Mouse (Mus musculus) adrenal gland, adult 18-20 months (tissue): ENCODE data around the gene Slc22a3. TPM values are rescaled to one million over a fixed set of nuclear protein-coding genes. Genes with fewer than 3 reads are reported as not detected.

Experiments used
- DNase-seq, 2 experiments: peaks; one replicate each; pipeline ENCODE4 v3.0.0; 2021 to 2022; ENCODE audit warnings: low spot score in 2 of 2
- total RNA-seq, 2 experiments: library from RNA; stranded (reverse); gene quantifications; 1 replicate in 1 of 2; 2 replicates in 1 of 2; pipeline ENCODE4 v1.2.3; 2021

Gene Slc22a3
- total RNA-seq, 2 experiments from 2014 or later, result 4.5 to 18.4 TPM

DNA sequence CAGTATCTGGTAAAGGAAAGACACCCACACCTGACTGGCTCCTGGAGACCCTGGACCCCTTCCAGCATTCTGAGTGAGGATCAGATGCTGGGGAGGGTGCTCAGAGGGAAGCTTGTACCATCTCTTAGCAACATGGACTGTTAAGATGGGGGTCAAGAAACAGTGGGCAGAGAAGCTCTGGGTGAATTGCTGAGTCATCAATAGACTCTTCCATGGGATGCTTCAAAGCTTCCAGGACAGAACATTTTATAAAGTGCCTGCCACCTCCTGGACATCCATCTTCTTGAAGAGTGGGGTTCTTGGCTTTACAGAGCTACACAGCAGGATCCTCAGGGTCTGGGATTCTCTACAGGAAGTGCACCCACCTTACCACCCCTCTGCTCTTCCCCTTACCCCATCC lies 35.0 kb downstream of the Slc22a3 start:
- DNase-seq, result no peak

DNA sequence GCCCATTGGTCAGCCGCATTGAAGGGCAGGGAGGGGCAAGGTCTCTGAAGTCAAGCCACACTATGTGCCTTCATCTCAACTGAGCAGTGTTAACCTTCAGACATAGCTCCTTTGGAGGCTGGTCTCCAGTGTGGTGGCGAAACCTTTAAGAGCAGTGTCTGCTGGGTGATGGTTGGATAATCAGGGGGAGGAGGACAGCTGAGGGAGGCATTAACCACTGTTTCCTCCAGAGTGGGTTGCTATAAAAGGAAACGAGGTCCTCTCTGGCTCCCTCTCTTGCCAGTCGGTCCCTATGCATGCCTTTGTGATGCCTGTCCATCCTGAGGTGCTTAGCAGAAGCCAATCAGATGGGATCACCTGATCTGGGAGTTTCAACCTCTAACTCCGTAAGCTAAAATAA lies 38.8 kb downstream of the Slc22a3 start:
- no peak for DNase-seq

DNA sequence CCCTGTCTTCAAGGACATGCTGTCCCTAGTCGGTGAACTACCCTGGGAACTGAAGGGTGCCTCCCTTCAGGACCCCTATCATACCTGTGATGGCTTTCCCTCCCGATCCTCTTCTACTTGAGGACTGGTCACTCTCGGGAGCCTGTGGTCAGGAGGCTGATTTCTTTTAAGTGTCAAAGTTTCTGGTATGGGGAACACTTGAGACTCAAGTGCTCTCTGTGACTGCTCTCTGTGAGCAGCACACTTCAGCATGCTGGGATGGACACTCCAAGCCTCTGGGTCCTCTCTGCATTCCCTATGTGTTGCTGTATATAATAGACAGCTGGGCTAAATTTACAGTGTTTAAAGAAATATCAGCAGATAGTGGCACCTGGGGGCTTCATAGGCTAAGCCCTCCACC lies 39.9 kb downstream of the Slc22a3 start:
- no peak for DNase-seq

DNA sequence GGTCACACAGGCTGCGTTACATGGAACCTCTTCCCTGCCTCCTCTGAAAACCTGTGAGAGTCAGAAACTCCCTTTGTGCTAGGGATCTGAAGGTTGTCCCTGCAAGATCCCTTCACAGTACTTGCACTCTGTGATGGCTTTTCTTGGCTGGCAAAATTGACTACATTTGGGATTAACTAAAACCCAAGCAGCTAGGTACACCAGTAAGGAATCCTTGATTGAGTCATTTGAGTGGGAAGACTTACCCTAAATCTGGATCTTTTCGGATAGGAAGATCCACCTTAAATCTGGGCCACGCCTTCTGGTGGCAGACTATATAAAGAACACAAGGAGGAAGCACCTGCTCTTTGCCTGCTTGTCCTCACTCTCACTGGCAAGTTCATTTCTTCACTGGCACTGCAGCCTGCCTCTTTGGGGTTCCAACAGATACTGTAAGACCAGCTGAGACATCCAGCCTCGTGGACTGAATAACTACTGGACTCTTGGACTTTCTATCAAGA lies 41.0 kb downstream of the Slc22a3 start:
- no peak for DNase-seq

DNA sequence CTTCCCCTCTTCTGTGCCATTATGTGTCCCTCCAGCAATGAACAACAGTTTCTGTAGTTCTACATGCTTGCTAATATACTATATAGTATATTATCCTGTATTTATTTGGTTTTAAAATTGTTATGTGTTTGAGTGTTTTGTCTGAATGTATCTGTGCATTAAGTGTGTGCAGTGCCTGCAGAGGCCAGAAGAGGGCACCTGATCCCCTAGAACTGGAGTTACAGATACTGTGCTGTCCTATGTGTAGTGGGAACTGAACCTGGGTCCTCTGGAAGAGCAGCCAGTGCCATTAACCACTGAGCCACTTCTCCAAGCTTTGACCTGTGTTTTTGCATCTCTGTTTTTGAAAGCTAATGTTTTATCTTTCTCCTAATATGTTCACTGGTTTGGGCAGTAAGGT lies 46.3 kb downstream of the Slc22a3 start:
- no peak for DNase-seq

DNA sequence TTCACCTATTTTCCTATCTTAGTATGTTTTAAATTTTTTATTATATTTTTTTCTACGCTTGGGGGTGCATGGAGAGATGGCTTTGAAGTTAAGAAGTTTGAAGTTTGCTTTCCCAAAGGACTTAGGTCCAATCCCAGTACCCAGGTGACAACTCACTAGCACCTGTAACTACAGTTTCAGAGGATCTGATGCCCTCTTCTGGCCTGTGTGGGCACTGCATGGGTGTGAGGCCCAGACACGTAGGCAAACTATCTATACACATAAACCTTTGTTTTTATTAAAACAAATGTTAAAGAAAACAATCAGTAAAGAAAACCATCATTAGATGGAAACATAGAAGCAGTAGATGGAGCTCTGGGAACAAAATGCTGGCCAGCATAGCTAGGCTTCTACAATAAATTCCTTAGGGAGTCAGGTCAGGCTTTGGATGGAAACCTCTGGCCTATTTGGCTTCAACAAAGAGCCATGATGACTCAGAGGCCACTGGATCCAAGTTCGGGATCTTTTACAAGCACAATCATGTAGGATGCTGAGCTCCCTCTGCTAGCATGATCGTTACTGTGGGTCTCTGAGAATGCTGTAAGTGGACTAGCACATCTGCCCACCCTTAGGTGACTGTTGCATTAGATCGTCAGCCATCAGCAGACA lies 52.2 kb downstream of the Slc22a3 start:
- DNase-seq, result peak in 1 of 2 experiments; percentile 30

DNA sequence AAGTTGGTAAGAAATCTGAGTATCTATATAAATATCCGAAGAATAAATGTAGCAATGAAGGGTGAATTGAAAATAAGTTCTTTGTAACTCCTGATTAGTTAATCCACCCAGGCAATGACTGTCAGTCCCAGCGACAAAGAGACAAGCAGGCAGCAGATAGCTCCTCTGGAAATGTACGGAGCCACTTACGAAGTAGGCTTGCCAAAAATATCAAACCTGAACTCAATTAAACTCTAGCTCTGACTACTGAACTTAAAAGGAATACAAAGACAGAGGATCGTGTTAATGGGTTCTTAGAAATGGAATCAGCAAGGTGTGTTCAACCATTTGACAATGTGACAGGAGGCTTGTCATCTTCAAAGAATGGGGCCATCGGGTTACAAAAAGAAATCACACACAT lies 53.8 kb downstream of the Slc22a3 start:
- no peak for DNase-seq

DNA sequence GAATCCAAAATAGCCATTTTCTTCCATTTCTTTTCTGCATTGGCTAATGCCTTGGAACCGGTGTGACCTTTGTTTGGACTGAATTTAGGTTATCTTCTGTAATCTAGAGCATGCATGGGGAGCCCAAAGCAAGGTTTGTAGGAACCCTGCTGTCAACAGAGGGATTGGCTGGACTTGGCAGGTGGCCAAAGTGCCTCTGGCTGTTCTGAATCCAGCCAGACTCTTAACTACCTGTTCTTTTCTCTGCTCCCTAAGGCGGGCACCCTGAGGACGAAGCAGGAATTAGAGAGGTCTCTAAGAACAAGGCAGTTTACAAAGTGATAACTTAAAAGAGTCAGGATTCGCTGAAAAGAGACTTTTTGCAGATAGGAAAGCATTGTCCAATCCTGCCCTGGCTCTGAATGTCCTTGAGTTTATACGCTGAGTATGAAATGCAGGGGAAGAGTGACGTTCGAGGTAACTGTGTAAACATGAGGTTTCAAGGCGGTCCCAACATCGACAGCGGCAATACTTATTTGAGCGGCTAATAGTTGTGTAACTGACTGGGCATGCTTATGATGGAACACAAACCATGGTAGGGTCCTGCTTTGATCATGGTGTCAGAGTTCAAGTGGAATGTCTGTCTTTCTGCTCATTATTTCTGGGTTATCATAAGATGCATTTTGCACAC lies 54.5 kb downstream of the Slc22a3 start:
- peak in 1 of 2 experiments; percentile 23 for DNase-seq

DNA sequence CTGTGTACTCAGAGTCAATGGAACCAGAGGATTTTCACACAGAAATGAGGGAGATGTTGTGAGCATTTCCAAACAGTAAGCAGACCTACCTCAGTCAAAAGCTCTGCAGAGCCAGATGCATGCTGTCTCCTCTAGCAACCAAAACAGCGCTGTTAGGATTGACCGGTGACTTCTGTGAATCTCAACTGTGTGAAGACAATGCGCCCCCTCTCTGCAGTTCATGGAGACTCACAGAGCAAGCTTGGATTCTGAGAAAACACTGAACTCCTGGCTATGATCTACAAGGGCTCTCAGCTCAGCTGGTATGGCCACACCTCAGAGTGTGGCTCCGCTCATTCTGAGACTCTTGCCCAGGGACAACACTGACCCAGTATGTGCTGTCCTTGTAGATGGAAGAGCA lies 56.3 kb downstream of the Slc22a3 start:
- DNase-seq, result no peak

DNA sequence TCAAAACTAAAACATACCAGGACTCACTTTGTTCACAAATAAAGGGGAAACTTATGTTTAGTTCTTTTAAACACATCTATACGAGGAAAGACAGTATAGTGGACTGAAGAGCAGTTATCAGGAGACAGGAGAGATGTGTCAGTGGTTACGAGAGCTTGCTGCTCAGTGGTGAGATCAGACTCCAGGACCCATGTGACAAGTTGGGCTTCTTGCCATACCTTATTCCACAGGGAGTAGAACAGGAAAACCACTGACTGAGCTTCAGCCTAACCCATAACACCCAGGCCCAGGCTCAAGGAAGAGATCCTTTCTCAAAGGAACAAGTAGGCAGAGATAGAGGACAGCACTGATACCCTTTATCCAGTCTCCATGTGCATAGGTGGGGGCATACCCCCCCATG lies 62.9 kb downstream of the Slc22a3 start:
- no peak for DNase-seq

DNA sequence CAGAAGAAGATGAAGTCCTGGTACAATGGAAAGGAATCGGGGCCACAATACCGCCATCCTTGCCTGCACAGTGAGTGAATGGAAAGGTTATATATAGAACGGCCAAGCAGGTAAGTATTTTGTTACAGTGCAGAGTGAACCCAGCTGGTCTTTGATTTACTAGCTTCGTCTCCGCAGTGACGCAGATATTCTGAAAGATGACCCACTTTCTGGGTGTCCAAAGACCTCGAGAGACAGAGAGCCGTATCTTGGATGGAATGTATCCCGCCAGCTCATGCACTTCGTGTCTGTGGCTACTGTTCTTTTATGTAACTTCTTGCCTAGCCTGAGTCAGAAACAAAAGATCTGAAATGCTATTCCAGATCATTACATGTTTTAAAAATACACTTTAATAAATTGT lies 69.7 kb downstream of the Slc22a3 start:
- DNase-seq, result no peak

DNA sequence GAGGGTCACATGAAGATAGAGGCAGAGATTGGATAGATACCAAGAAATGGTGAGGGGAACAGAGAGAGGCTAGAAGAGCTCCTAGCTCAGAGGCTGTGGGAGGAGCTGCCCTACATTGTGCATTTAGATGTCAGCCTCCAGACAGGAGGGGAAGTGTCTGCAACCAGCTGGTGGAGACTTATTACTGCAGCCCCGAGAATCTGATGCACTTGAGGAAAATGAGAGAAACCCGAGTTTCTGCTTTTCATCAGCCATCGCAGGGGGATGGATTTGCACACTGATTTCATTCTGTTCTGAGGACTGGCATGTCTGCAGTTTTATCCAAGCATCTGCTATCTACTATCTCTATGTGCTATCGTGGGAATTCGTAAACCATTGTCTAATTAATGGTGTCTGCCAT lies 75.8 kb downstream of the Slc22a3 start:
- DNase-seq, result no peak

DNA sequence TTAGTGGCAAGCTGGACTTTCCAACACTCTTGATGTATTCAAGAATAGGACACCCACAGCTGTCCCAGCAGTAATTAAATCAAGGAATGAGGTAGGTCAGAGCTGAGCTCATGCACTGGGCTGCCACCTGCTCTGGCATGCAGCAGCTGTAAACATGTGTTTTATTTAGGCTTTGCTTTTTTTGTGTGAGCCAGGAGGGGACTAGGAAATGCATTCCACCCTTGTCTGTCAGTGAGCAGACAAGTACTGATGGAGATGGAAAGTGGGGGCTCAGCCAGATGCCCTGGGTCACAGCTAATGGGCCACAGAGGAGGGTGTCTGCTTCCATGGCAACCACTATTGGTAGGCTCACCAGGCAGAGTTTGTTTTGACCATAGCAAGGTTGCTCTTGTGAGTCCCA lies 79.1 kb downstream of the Slc22a3 start:
- no peak for DNase-seq

DNA sequence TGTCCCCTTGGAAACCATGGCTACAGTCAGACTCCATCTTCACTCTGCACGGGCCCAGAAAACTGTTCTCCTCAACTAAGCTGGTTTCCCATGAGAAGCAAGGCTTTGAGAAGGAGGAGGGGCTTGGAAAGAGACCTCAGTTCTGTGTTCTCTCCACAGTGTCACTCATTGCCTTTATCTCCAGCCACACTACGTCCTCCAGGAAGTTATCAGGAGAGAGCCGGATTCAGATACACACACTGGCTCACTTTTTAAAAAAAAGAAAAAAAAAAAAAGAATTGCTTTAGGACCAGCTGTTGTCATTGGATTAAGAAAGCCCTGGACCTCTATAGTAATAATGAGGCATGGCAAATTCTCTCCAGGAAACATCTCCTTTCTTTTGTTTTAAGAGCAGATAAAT lies 80.3 kb downstream of the Slc22a3 start:
- DNase-seq, result no peak

DNA sequence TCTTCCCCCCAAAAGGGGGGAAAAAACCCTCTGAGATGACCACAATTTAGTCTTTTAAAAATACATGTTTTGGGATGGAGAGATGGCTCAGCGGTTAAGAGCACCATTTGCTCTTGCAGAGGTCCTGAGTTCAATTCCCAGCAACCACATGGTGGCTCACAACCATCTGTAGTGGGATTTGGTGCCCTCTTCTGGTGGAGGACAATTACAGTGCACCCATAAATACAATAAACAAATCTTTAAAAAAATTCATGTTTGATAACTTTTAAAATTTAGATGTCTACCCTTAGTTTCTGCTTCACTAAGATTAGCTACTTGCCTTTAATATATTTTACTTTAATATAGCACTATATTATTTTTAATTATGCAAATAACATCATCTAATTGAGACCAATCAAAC lies 85.4 kb downstream of the Slc22a3 start:
- no peak for DNase-seq

DNA sequence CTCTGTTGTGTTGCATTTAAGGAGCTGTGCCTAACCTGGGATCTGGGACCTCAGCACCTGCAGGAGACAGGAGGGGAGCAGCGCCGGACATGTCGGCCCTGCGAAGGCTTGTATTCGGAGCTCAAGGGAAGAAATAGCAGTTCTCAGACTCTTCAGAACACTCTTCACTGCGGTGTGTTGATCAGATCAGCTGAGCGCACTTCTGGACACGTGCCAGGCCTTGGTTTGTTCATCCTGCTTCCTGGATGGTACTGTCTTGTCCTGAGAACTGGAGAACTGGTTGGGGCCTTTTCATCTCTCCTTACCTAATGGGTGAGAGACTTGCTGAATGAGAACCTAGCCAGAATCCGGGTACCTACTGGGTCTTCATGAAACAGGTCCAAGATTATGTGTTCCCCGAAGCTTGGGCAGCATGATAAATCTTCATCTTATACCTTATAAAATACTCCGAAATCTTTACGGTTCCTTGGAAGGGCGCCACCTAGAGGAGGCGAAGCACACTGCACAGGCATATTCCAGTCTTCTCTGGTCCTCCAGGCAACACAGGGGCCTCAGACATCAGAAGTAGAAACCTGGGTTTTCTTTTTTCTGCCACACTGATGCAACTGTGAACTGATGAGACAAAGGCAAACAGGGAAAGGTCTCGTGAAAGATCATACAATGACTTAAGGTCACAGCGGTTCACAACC lies 86.5 kb downstream of the Slc22a3 start:
- peak in 1 of 2 experiments; percentile 29 for DNase-seq

DNA sequence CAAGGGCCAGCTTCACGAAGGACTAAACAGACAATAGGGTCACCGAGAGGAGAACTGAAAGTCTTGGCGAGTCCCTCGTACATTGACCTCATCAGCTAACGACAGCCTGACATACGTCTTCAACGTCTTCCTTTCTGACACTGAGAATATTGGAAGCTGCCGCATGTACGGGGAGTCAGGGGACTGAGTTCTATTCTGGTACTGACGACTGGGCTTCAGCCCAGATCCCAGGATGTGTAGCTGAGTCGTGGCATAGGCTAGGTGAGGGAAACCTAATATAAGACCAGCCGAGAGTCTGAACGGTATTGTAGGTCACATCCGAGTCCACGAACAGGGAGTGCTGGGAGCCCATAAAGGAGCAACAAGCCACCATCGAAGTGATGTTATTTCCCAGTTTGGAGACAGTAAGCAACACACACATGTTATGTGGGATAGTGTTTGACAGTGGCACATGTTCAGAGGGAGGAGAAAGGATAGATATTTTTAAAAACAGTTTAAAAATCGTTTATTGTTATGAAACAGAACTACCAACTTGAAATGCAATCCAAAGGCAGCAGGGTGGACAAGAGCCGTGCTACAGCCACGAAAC lies 87.9 kb downstream of the Slc22a3 start:
- DNase-seq, result no peak

DNA sequence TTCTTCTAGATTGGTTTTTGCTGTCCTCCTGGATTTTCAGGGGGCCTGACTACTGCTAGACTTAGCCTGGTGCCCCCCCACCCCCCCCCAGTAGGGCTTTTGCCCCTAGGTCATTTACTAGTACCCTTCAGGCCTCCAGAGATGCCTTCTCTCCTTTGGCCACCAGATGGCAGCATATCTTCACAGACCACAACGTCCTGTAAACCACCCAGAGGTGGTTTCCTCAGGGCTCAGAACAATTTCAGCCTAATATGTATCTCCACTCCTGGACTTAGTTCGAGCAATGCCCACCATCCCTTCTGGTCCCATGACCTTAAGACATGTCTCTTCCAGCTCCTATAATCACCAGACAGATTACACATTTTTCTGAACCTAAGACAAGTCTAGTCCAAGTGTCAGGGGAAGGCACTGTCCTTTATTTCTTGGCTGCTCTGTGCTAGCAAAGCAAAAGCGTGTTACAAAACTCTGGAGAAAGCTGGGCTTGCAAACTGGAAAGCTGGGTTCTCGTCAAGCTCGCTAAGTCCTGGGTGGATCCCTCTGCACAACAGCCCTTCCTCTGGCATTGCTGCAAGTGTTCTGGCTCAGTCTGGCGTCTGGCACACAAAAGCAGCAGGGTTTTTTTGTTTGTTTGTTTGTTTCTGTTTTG lies 91.1 kb downstream of the Slc22a3 start:
- DNase-seq, result peak; percentile 75 to 83

DNA sequence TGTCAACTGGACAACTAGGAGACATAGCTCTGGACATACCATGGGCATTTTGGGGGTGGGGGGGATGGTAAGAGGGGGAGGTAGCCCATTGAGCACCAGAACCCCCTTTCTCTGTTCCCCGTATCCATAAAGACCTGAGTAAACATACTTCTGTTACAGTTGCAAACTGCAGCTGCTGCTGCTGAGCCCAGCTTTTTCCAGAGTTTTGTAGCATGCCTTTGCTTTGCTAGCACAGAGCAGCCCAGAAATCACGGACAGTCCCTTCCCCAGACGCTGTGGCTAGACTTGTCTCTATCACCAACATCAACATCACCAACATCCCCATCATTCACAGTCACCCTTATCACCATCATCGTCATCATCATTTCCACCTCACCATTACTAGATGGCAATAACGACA lies 91.8 kb downstream of the Slc22a3 start:
- no peak for DNase-seq

DNA sequence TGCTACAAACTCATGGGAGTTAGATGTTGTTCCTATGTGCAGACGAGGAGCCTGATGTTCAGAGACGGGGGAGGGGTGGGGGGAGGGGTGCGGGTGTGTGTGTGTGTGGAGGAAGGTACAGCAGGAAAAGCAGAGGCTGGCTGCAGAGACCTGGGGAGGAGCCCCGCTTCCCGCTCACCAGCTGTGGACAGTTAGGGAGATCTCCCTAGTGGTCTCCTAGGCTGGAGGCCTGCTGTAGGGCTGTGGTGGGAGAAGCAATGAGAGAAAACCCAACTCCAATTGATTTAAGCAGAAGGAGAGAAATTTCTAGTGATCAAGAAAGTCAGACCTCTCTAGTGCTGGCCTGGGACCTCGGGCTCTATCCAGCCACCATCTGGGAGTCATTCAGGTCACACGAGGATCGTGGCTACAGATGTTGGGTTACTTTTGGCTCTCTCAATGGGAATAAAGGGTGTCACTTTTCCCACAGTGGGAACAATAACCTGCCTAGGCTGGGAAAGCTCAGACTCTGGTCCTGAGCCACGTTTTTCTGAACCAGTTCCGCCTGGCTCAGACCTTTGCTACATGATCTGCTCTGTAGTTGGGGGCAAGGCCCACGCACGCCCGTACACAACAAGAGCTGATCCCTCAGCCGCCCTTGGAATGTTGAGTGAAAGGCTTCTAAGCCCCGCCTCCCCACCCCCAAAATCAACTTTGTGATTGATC lies 92.3 kb downstream of the Slc22a3 start:
- no peak for DNase-seq

DNA sequence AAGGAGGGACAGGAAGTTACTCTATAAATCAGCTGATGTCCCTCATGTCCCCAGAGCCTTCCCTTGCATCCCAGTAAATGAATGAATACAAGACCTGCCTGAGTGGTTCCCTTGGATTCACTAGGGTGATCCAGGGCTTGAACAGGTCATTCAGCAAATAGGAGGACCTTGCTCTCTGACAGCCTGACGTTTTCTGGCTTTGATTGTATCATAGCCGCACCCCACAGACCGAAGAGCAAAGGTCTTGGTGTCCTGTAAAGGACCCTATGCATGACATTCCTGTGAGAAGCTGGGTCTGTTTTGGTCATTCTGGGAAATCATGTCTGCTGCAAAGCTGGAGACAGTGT lies 94.6 kb downstream of the Slc22a3 start:
- DNase-seq, result no peak
